Mouse (Mus musculus) left cerebral cortex, postnatal 25 days (tissue): ENCODE measurements around the gene Slc8b1. TPM values are rescaled to one million over a fixed set of nuclear protein-coding genes. Genes with fewer than 3 reads are reported as not detected.
A peak's percentile ranks its signal among the peaks of the same experiment; 100 is the strongest.

Experiments
- DNase-seq, 2 experiments: peaks; one replicate each; pipeline ENCODE4 v3.0.0; 2022; ENCODE audit warnings: low spot score in 2 of 2, mixed read lengths in 1 of 2
- intact Hi-C: fragments of 180-260 bp; cut with DNase I; formaldehyde crosslinking; loops from one replicate; pipeline ENCODE4 v1.15.1; 2025
- total RNA-seq, 2 experiments: library from RNA; stranded (reverse); gene quantifications; 2 replicates each; pipeline ENCODE4 v1.2.3; 2021

The Slc8b1 gene
- total RNA-seq, 2 experiments from 2014 or later: 5.9 to 6.0 TPM

DNA sequence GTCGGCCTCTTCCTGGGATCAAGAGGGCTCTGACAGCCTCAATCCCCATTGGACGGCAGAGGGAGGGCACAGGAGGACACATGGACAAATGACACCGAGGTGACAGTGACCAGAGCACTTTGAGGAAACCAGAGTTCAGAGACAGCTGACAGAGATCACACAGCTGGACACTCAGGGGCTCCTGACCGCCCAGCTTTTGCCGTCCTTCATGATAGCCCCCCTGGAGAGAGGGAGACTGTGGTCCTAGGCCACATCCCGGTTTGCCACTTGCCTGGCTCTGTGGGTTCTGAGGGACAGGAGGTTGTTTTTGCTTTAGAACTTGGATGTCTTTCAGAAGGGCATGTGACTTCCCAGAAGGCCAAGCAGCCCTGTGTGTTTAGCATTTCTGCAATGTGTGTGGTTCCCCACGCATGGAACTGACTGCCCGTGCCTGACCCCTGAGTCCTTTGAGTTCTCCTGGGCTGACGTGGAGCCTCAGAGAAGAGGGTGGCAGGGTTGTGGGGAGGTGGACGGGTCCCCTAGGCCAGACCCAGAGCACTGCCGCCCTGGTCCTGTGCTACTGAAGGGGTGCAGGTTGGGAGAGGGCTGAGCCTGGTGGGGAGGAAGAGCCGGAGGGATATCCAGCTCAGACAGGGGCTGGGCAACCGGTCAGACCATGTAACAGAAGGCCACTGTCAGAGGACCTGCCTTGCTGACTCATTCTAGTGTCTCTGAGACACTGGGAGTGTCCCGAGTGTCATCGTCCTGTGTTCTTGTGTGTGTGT lies 5.4 kb downstream of the Slc8b1 start:
- DNase-seq: no peak
- intact Hi-C loops: no loop called here

DNA sequence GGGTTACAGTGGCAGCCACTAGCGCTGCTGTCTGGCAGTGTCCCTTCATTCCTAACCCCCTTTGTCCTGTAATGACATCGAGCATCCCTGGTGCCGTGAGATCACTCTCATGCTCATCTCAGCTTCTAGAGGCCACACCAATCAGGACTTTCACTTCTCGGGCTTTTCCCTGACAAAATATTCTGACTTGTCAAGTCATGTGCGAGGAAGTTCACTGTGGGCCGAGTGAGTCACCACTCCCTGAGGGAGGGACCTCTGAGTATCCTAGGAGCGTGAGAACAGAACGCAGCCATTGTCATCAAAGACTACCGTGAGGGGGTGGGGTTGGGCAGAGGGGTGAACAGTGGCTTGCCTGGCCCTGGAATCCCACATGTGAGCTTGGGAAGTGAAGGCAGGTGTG lies 6.6 kb downstream of the Slc8b1 start:
- no peak for DNase-seq
- intact Hi-C loops: no loop called here

DNA sequence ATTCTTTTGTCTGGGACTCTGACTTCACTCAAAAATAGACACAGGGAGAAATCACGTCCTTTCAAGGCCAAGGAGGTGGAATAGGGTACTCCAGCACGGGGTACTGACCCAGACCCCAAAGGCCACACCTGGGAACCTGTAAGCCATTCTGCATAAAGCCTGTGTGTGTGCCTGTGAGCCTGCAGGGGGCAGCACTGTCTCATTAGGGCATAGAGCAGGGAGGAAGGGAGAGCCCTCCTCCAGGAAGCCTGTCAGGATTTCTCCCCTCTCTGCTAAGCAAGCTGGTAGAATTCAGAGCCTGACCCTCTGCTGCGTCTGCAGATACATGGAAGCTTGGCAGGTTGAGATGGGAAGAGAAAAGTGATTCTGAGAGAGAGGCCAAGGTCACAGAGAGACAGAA lies 11.7 kb downstream of the Slc8b1 start:
- no peak for DNase-seq
- intact Hi-C loops: no loop called here

DNA sequence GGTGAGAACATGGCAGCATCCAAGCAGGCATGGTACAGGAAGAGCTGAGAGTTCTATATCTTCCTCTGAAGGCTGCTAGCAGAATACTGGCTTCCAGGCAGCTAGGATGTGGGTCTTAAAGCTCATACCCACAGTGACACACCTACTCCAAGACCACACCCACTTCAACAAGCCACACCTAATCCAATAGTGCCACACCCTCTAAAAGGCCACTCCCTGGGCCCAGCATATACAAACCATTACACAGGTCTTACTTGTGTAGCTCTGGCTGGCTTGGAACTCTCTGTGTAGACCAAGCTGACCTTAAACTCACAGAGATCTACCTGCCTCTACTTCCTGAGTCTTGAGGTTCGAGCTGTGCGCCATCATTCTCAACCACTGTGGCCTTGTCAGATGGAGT lies 13.8 kb downstream of the Slc8b1 start:
- intact Hi-C loops: no loop called here
- DNase-seq: no peak

DNA sequence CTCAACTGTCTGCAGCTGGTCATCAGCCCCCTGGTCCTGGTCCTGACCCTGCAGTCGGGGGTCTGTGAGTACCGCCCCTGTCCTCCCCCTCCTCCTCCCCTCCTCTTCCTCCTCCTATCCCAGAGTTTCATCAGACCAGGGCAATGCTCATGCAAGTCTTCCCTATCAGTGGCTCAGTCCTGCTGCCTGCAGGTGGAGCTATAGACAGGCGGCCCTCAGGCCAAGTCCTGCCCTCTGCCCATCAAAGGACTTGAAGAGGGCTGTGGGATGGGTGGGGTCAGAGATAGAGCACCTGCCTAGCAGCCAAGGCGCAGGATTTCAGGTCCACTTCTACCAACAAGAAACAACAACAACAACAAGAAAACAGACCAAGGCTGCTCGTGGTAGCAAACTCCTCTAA lies 14.8 kb downstream of the Slc8b1 start:
- no peak for DNase-seq
- intact Hi-C loops: no loop called here

DNA sequence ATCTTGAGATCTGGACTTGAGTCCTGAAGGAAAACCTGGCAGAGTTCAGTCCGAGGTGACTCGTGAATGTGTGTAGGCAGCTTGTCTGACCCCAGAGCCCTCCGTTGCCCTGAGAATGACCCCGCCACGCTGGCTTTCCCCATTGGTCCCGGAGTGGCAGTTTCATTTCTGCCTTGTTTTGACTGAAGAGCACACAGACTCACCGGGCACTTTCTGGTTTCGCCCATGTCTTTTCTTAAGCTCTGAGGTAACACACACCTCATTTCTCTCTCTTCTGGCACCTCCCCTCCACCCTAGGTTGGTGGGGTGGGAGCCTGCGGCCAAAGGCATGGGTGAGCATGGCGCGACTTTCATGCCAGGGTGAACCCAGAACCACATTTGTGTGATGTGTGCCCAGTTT lies 15.3 kb downstream of the Slc8b1 start:
- intact Hi-C loops: no loop called here
- DNase-seq: no peak

DNA sequence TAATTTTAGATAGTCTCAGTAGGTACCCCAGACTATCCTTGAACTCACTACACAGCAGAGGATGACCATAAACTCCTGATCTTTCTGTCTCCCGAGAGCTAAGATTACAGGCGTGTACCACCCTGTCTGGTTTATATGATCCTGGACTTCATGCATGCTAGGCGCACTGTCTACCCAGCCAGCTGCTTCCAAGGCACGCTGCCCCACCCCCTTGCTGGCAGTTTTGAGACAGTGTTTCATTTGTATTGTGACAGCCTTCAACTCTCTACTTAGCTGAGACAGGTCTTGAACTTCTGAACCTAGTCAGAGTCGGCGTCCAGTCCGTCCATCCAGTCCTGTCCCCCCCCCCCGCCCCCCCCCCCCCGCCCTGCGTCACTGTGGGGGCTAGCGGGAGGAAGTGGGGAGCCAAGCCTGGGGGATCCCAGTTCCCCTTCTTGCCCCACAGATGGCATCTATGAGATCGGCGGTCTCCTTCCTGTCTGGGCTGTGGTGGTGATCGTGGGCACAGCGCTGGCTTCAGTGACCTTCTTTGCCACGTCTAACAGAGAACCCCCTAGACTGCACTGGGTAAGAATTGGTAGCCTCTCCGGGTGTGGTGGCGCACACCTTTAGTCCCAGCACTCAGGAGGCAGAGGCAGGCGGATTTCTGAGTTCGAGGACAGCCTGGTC lies 16.5 kb downstream of the Slc8b1 start:
- intact Hi-C loops: no loop called here
- DNase-seq: no peak

DNA sequence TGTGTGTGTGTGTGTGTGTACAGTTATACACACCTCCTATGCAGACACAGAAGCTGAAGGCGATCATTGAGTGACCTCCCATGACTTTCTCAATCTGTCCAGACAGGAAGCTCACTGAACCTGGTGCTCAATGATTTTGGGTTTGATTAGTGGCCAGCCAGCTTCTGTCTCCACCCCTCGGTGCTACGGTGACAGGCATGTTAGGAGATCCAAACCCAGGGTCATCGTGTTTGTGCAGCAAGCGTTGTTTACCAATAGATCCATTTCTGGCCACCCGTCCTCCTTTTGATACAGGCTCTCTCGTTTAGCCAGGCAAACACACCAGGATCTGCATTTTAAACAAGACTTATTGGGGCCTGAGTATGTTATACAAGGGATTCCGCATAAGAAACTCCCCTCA lies 20.7 kb downstream of the Slc8b1 start:
- intact Hi-C loops: no loop called here
- no peak for DNase-seq

DNA sequence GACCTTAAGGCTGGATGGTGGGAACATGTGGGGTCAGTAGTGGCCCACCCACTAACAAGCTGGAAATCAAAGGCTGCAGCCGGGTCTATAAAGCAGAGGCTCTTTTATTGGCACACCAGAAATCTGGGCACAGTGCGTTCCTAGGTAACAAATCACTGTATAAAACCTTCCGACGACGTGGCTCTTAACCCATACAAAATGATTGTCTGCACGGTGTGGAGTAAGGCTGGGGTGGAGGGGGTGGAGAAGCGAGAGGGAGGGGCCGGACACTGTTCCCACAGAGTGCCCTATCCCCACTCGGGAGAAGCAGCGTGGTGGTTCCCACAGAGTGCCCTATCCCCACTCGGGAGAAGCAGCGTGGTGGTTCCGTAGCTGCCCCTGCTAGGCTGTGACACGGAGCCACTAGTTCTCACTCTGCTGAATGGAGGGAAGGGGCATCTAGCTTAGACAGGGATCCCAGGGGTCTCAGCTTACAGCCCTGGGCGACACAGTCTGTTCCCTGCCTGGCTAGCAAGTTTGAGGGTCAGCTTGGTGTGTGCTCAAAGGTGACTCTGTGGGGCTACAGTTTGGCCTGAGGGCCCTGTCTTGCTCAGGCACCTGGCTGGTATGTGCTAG lies 23.2 kb downstream of the Slc8b1 start:
- intact Hi-C loops: no loop called here
- DNase-seq: no peak

DNA sequence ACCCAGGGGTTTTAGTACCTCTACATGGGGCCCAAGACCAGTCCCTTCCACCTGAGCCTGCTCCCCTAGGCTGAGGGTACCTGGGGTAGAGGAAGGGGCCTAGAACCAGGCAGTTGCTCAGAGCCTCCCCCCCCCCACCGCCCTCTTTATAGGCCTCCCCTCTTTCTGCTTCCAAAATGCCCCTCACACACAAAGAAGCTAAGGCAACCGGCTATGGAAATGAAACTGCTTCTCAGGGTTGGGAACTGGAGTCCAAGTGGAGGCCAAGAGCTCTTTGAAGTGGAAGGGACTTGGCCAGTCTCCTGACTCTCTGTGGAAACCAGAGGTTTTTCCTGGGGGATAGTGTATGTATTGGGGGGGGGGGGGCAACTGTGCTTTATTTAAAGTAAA lies 23.7 kb downstream of the Slc8b1 start:
- intact Hi-C loops: no loop called here
- DNase-seq: no peak

DNA sequence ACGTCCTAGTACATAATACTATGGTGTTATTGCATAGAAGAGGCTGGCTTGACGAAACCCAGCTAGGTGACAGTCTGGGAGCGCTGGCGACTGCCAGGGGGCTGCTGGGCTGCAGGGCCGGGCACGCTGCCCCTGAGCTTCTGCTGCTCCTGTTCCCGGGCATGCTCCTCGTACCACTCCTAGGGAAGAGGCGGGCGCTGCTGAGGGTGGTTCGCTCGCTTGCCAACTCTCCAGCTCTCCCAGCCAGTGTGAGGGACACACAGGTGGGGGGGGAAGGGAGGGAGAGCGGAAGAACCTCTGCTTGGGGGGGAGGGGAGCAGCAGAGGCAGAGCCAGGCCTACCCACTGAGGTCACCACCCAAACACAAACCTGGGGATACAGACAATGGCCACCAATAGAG lies 25.1 kb downstream of the Slc8b1 start:
- intact Hi-C loops: no loop called here
- DNase-seq: peak in 1 of 2 experiments; percentile 71

DNA sequence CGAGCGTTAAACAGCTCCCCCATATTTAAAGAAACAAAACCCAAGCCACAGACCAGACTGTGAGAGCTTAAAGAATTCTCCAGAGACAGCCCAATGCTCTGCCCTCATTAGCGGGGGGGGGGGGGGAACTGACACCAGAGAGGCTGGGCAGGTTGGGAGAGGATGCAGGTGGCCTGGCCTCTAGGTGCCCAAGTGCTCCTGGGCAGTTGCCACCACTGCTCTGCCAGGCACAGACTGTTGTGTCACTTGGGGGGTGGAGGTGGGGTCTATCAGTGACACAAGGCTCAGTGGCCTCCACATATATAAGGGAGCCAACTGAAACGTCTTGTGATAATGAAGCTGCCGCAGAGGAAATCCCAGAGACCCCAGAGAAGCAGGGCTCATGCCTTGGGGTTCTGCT lies 25.7 kb downstream of the Slc8b1 start:
- DNase-seq: no peak

DNA sequence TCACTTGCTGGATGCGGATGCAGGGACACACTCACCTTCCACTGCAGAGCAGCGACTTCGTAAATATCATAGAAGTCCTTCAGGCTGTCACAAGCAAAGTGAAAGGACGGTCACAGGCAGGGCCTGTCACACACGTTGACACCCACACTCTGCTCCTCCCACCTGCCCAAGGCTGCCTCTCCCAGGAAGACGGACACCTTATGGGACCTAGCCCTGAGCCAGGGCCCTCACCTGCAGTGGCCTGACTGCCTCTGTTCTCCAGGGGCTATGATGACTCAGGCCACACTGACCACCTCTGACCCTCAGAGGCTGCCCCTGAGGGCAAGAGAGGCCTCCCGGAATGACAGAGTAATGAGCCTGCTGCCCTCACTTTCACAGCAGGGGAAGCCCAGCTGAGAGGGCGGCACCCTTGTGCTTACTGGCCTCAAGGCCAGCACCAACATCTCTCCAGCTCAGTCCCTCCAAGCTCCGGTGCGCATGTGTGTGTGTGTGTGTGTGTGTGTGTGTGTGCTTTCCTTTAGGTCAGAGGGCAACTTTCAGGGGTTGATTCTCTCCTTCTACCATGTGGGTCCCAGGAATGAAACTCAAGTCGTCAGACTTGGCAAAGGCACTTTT lies 37.4 kb downstream of the Slc8b1 start:
- intact Hi-C loops: no loop called here
- DNase-seq: no peak

More for the DNA sequence above, 25.7 kb downstream of the Slc8b1 start:
- intact Hi-C loops: no loop called here

DNA sequence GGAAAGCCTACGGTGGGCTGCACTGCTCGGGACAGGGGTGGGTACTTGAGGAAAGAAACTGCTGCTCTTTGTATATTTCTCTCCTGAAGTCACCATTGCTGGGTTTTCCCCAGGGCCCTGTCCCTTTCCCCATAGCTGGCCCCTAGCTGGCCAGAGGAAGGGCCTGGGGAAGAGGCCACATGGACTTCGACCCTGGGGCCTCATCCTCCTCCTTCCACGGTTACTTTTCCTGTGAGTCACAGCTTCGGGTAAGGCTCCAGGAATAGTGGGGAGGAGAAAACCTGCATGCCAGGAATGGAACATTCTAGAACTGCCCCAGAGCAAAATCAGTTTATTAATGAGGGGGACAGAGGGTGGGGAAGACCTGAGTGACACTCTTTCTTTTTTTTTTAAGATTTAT lies 39.2 kb downstream of the Slc8b1 start:
- intact Hi-C loops: no loop called here
- DNase-seq: no peak

DNA sequence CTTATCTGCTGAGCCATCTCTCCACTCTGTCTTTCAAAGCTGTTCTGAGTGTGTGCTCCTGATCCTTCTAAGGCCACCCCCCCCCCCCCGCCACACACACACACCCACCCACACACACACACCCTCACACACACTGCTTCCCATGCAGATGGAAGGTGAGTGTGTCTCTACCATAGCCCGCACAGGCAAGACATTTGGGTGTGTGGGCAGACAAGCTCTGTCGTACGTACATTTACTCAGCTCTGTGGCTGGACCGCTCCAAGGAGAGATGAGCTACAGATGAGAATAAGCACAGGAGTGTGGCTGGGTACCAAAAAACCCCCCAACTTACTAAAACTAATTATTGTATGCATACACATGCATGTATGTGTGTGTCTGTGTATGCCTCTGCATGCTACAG lies 39.7 kb downstream of the Slc8b1 start:
- intact Hi-C loops: no loop called here
- peak in 1 of 2 experiments; percentile 73 for DNase-seq

DNA sequence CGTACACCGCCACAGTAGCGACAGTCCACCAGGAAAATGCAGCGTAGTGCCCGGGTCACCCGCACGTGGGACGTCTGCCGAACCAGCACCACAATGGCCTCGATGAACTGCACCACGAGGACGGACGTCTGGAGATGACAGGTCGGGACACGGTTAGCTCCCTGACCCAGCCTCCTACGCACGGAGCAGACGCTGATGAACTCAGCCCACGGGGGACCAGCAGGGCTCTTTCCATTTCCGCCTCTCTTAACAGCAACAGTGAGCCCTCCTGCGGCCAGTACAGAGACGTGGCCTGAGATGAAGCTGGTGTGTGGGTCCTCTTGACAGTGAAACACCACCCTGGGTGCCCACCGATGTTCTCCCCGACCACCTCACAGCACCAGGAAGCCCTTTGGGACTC lies 44.9 kb downstream of the Slc8b1 start:
- intact Hi-C loops: loop anchor here (5.0 kb wide), 1 partner anchor 51 kb away; no protein-coding TSS in a partner anchor
- DNase-seq: no peak

DNA sequence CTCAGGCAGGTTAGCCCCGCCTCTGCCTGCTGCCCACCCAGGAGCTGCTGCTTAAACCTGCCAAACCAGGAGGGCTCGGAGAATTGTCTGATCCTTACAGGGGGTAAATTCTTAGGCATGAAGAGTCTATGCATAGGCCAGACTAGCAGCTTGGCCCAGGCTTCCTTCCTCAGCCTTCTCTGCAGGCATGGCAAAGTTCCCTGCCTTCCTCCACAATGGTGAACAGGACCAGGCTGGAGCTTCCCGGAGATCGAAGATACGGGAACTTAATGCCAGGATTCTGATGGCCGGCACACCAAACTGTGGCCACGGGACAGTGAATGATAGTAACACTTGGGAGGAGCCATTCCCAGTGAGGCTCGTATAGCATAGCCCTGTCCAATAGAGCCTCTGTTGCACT lies 47.1 kb downstream of the Slc8b1 start:
- intact Hi-C loops: loop anchor here (5.0 kb wide), 1 partner anchor 49 kb away; no protein-coding TSS in a partner anchor
- DNase-seq: no peak

DNA sequence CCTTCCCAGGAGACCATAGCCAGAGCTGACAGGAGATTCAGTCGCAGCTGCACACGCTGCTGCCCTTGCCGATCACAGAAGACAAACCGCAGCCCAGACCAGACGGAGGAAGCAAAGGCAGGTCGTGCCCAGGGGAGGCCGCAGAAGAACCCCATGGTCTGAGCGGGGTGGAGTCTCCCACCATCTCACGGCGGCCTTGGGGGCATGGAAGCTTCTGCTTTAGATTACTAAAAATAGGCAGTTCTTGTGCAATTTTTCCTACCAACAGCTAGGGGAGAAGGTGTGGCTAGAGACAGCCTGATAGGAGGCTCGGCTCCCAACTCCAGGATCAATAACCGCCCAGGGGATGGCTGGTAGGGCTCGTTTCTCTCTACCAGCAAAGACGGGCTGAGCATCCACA lies 47.8 kb downstream of the Slc8b1 start:
- peak in 1 of 2 experiments; percentile 49 for DNase-seq
- intact Hi-C loops: loop anchor here (5.0 kb wide), 1 partner anchor 49 kb away; no protein-coding TSS in a partner anchor

DNA sequence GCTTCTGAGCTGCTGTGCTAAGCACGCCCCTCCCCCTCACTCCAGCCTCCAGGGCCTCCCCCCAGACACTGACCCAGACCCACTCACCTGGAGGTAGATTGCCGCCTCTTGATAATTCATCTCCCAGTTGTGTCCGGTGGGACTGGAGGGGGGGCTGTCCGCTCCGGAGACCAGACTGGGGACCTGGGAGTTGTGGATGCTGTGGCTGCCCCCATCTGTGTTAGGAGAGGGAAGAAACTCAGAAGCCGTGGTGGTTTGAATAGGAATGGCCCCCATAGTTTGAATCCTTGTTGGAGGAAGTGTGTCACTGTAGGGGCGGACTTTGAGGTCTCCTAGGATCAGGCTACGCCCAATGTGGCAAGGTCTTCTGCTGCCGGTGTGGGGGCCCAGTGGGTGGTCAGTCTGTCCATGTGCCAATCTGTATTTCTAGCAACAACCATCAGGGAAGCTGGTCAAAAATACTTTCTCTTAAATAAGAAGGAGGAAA lies 49.2 kb downstream of the Slc8b1 start:
- intact Hi-C loops: loop anchor here (1.0 kb wide), 1 partner anchor 28 kb away; the partner anchor contains the start of gene Tpcn1
- peak in 1 of 2 experiments; percentile 72 for DNase-seq
